Mouse (Mus musculus): ENCODE results near the gene Lfng. TPM values are rescaled to one million over a fixed set of nuclear protein-coding genes. Genes with fewer than 3 reads are reported as not detected.
A peak's percentile ranks its signal among the peaks of the same experiment; 100 is the strongest.

Gene Lfng
- polyA plus RNA-seq, 1 experiment = 37.0 TPM

DNA sequence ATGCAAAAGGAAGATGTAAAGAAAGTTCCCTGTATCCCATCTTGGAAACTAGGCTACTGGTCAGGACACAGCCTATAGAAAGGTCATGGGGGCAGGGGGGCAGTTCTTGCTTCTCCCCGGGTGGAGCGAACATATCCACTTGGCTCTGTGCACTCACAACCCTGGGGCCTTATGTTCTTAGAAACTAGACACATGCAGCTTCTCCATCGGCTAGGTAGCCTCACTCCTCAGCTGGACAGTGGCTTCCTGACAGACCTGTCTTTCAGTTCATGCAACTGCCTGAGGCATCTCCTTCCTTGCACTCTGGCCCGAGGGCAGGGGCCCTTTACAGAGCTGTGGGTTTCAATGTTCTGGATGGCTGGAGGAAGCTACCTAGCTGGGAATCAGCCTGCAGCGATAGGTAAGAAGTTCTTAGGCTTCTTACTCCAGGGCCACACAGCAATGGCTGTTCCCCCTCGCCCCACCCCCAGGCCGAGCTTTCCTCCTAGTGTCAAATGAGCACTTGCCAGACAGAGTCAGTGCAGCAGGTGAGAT, 42.8 kb downstream of the Lfng start:
- Histone ChIP-seq H3K4me1 (ENCODE audit: control insufficient read depth, insufficient read depth, low read length) (0 out of 2 replicates have a peak, but pooled peaks cover 2% of the 10 kb centered on the region), H3K27ac (ENCODE audit: insufficient read depth, low read length) (no peak overlapping the region), H3K4me3 (ENCODE audit: insufficient read depth, low read length) (no peak overlapping the region)
- no peak for TF ChIP-seq CTCF (IDR thresholded peaks at IDR 0.05; ENCODE audit: extremely low read depth, insufficient read depth, low read length)

DNA sequence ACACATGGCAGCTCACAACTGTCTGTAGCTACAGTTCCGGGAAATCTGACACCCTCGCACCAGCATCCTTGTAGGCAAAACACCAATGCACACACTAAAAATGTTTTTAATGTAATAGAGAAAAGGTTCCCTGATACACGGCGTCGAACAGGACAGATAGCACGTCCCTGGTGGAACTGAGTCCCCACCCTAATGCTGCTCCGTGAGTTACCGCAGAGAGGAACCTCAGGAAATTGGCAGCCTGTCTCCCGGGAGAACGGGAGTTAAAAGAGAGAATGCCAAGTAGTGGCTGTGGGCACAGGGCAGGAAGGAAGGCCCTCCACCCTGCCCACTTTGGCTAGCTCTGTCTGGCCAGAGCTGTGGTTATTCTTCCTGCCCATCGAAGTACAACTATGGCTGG, 44.1 kb downstream of the Lfng start:
- no peak overlapping the region for H3K4me3 ChIP-seq (ENCODE audit: insufficient read depth, low read length)
- H3K4me1 ChIP-seq (ENCODE audit: control insufficient read depth, insufficient read depth, low read length) = no peaks in the 10 kb centered on the region
- no peak overlapping the region for H3K27ac ChIP-seq (ENCODE audit: insufficient read depth, low read length)
- TF ChIP-seq CTCF (IDR thresholded peaks at IDR 0.05; ENCODE audit: extremely low read depth, insufficient read depth, low read length) = no peak
- no peak for TF ChIP-seq POLR2A (IDR thresholded peaks at IDR 0.05; ENCODE audit: extremely low read depth, insufficient read depth, low read length)

DNA sequence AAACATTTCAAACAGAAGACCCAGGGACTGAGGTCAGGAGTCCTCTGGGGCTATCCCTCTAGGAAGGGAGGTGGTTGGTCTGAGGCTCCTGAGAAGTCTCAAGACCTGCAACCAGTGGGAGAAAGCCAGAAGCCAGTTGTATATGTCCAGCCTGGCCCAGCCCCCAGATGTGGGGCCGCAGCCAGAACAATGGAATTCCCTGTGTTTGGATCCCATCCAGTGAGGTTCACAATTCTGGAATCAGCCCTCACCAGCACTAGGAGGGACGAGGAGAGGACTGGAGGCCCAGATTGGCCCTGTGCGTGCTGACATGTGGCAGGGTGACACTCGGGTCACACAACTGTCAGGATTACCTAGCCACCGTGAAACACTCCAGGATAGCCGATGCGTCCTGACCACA, 45.5 kb downstream of the Lfng start:
- Histone ChIP-seq H3K4me1 (ENCODE audit: control insufficient read depth, insufficient read depth, low read length) (no peaks in the 10 kb centered on the region), H3K4me3 (ENCODE audit: insufficient read depth, low read length) (no peak overlapping the region), H3K27ac (ENCODE audit: insufficient read depth, low read length) (no peak overlapping the region)
- TF ChIP-seq CTCF (IDR thresholded peaks at IDR 0.05; ENCODE audit: extremely low read depth, insufficient read depth, low read length) (no peak), POLR2A (IDR thresholded peaks at IDR 0.05; ENCODE audit: extremely low read depth, insufficient read depth, low read length) (no peak)

DNA sequence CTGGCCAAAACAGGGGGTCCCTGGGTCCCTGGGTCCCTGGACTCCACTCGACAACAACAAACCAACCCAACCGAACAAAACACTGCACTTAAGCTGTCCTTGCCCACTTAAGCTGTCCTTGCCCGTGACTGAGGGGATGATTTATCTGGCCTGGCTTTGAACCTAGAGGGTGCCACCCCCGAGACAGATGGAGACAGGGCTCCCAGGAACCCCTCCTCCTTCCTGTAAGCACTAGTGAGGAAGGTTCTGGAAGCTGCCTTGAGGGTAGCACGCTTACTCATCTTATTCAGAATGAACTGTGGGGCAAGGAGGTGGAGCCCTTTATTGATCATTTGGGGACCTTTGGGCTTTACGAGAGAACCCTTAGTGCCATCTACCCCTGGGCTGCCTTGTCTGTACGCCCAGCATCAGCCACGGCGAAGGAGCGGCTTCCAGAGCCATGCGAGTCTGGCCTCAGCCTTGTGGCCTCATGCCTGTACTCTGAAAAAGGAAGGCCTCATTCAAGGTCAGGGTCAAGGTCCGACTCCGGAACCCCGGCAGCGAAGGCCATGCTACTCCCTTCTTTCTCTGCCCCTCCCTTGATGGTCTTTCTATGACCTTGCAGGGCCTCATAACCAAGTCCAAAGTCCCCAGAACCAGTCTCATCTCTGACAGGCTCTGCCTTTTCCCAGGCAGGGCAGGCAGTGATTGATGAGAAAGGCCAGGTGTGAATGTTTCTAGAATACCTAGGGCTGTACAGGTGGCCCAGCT, 47.2 kb downstream of the Lfng start:
- Histone ChIP-seq H3K4me3 (ENCODE audit: insufficient read depth, low read length) (no peak overlapping the region), H3K4me1 (ENCODE audit: control insufficient read depth, insufficient read depth, low read length) (peaks cover under 1% of the 10 kb centered on the region), H3K27ac (ENCODE audit: insufficient read depth, low read length) (no peak overlapping the region)
- no peak for TF ChIP-seq POLR2A (IDR thresholded peaks at IDR 0.05; ENCODE audit: extremely low read depth, insufficient read depth, low read length)
- TF ChIP-seq CTCF (IDR thresholded peaks at IDR 0.05; ENCODE audit: extremely low read depth, insufficient read depth, low read length) = no peak

DNA sequence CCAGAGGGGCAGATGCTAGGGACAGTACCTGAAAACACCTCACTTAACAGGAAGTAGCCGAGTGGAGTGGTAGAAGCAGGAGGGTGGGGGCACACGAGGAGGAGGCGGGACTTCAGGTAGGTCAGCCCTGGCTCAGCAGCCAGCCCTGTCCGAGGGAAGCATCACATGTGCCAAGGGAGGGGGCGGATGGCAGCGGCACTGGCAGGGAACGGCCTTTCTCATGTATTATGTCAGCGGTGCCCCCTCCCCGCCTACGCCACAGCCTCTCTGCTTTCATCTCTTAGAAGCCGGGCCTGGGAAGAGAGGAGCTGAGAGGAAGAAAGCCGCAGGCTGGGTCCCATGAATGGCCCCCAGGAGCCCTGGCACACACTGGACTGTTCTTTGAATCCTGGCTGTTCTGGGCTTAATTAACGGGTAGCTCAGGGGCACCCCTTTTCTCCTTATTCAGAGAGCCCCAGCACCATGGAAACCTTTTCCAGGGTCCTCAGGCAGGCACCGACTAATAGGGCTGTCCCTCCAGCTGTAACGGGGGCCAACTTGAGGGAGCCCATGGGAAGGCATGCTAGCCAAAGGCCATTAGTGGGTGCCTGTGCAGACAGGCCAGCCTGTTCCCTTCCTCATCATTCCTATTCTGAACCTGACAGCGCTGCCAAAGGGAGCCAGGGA, 52.6 kb downstream of the Lfng start:
- no peak for TF ChIP-seq CTCF (IDR thresholded peaks at IDR 0.05; ENCODE audit: extremely low read depth, insufficient read depth, low read length)
- no peak for TF ChIP-seq POLR2A (IDR thresholded peaks at IDR 0.05; ENCODE audit: extremely low read depth, insufficient read depth, low read length)
- Histone ChIP-seq H3K4me1 (ENCODE audit: control insufficient read depth, insufficient read depth, low read length) (peaks cover 20% of the 10 kb centered on the region), H3K27ac (ENCODE audit: insufficient read depth, low read length) (peak overlapping the region; percentile 73; the same call in 1 of the 2 replicates), H3K4me3 (ENCODE audit: insufficient read depth, low read length) (no peak overlapping the region)

DNA sequence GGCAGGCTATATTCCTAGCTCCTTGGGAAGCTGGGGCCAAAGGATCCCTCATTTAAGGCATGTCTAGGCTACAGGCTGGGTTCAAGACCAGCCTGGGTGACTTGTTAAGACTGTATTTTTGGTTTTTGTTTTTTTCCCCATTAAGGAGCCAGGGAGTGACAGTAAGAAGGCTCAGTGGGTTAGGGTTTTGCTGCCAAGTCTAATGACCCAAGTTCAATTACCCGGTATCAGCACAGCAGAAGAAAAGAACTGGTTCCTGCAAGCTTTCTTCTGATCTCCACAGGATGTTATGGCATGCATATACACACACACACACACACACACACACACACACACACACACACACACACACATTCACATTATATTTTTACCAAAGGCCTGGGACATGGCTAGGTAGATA, 53.3 kb downstream of the Lfng start:
- peak overlapping the region; percentile 73 for H3K27ac ChIP-seq (ENCODE audit: insufficient read depth, low read length)
- H3K4me1 ChIP-seq (ENCODE audit: control insufficient read depth, insufficient read depth, low read length) = peaks cover 20% of the 10 kb centered on the region
- no peak overlapping the region for H3K4me3 ChIP-seq (ENCODE audit: insufficient read depth, low read length)
- no peak for TF ChIP-seq POLR2A (IDR thresholded peaks at IDR 0.05; ENCODE audit: extremely low read depth, insufficient read depth, low read length)
- no peak for TF ChIP-seq CTCF (IDR thresholded peaks at IDR 0.05; ENCODE audit: extremely low read depth, insufficient read depth, low read length)

DNA sequence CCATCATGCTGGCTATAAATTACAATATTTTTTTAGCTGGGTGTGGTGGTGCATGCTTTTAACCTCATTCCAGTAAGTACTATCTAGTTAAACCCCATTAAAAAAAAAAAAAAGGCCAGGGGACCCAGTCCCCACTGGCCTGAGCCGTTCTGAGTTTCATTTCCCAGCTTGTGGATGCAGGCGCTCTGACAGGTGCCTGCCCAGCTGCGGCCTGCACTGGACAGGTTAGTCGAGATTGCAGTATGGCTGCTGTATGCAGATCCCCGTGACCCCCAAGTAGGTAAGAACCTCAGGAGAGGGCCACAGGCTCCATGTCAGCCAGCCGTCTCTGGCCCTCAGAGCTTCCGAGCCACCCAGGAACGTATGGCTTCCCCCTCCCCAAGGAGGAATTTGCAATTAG, 54.3 kb downstream of the Lfng start:
- Histone ChIP-seq H3K4me3 (ENCODE audit: insufficient read depth, low read length) (no peak overlapping the region), H3K4me1 (ENCODE audit: control insufficient read depth, insufficient read depth, low read length) (peaks cover 20% of the 10 kb centered on the region), H3K27ac (ENCODE audit: insufficient read depth, low read length) (no peak overlapping the region)
- TF ChIP-seq CTCF (IDR thresholded peaks at IDR 0.05; ENCODE audit: extremely low read depth, insufficient read depth, low read length) (no peak), POLR2A (IDR thresholded peaks at IDR 0.05; ENCODE audit: extremely low read depth, insufficient read depth, low read length) (no peak)

DNA sequence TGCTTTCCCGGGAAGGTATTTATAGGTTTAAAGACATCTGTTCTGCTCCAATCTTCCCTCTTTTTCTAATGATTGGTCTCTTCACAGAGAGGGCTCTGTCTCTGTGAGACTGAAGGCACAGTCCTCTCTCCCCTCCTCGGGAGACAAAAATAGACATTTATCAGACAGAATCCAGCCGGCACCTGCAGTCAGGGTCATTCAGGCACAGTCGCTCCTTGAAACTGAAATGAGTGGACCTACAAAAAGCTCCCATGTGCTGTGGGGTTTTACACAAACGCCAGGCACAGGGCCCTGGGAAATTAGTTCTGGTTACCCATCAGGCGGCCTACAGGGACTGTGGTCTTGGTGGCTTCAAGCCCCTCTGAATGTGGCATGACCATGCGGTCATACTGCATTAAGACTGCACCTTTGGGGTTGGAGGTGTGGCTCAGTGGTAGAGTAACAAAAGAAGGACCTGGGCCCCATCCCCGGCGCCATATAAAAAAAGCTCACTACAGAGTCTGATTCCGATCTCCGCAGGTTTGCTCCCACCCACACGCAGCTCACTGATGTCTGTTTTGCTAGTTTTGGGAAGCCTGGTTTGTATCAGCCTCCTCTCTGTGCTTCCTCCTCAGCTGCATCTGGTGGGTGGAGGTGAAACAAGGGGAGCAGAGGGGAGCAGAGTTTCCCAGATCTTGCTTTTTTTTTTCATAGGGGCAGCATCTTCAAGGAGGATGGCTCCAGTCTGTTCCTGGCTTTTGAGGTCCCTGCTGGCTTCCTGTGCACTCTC, 54.9 kb downstream of the Lfng start:
- peaks cover 20% of the 10 kb centered on the region for H3K4me1 ChIP-seq (ENCODE audit: control insufficient read depth, insufficient read depth, low read length)
- no peak overlapping the region for H3K4me3 ChIP-seq (ENCODE audit: insufficient read depth, low read length)
- 0 out of 2 replicates have a peak, but pooled peaks have one; percentile 17 for TF ChIP-seq POLR2A (IDR thresholded peaks at IDR 0.05; ENCODE audit: extremely low read depth, insufficient read depth, low read length)
- no peak for TF ChIP-seq CTCF (IDR thresholded peaks at IDR 0.05; ENCODE audit: extremely low read depth, insufficient read depth, low read length)
- peak overlapping the region; percentile 56 for H3K27ac ChIP-seq (ENCODE audit: insufficient read depth, low read length)

Measured in cortical plate, adult 2 months (tissue).